Mouse (Mus musculus): ENCODE data around the gene Plin3.

The Plin3 gene

DNA sequence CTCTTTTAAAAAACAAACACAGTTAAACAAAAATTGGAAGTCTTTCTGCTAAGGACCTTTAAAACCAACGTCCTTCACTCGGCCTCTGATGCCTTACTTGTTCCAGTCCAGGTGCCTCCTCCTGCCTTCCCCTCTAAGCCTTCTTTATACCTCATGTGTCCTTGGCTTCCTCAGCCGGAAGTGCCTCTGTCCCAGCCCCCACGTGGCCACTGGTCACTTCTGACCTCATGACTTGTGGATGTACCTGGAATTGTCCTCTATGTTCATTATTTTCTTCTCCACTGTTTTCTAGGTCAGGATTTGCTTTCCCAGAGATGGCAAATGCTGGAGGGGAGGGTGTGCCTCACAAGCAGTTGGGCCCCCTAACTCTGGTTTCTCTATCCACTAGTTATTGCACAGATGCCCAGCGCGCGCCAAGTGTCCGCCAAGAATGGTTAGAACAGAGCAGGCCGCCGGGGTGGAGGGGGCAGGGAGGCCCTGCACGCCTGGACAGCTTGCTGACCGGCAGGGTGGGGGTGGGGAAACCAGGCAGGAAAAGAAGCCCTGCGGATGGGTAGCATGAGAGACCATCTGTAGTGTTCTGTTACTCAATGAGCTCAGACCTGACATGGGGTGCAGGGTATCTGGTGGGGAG is 9.8 kb upstream of the Plin3 start:
- in situ Hi-C loops (cut with MboI, MseI), result loop anchor here (25.0 kb wide), 1 partner anchor 960 kb away; no protein-coding TSS in a partner anchor

DNA sequence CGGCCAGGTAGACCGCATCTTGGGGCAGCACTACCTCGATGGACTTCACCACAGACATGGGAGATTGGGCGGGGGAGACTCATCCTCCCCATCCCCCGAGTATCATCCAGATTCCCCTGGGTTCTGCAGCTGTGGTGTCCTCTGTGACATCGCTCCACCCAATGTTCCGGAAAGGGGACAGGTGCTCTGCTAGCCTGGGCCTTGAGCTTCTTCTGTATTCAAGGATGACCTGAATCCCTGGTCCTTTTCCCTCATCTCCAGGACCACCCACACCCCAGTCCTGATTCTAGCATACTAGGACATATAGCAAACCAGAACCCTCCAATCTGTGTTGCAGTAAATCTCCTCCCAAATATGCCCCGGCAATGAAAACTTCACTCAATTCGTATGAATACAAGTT is 7.5 kb upstream of the Plin3 start, which contains the start of gene Arrdc5:
TSS of gene Arrdc5 (minus strand) at position 101 of the 400 bp plus-strand sequence.
- in situ Hi-C loops (cut with MboI, MseI), result loop anchor here (25.0 kb wide), 1 partner anchor 962 kb away; no protein-coding TSS in a partner anchor

DNA sequence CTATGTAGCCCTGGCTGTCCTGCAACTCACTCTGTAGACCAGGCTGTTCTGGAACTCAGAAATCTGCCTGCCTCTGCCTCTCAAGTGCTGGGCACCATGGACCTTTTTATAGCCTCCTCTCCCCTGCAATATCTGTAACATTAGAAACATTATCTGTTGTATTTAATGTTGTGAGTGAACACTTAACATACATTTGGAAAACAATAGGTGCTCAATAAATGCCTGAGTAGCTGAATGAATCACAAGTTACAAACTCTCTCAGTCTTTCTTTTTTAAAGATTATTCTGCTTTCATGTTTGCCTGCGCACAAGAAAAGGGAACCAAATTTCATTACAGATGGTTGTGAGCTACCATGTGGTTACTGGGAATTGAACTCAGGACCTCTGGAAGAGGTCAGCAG is 5.6 kb upstream of the Plin3 start:
- in situ Hi-C loops (cut with MboI, MseI), result no loop called here

DNA sequence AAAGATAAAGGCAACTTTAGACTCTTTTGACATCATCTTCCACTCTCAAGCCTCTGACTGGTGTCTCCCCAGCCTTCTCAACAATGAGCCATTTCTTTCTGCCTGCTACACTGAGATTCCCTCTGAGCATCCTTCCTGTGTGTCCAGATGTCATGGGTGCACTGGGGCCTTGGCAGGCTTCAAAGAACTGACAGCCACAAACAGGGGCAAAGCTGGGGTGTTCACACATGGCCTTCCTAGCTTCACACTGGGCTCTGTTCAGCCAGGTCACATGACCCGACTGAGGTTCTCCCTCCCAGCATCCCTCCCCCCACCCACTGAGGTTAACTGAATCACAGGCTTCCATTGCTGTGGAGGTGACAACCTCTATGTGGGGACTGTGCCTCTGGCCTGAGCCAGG is 3.5 kb upstream of the Plin3 start:
- in situ Hi-C loops (cut with MboI, MseI), result no loop called here

DNA sequence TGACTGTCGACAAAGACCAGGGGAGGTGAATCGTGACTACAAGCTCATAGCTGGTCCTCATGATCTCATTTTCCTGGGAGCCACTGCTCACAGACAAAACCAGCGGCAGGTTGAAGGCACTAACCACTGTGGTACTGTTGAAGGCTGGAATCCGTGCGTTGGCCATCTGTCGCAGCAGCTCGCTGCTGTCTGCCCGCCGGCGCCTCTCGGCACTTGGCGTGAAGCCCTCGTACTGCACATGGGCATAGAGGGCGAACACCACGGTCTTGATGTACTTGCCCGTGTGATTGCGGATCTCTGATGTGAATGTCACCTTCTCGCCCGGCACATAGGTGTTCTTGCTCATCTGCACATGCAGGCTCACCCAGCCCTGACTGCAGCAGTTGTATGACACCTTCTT is 1.6 kb upstream of the Plin3 start:
- in situ Hi-C loops (cut with MboI, MseI), result no loop called here

DNA sequence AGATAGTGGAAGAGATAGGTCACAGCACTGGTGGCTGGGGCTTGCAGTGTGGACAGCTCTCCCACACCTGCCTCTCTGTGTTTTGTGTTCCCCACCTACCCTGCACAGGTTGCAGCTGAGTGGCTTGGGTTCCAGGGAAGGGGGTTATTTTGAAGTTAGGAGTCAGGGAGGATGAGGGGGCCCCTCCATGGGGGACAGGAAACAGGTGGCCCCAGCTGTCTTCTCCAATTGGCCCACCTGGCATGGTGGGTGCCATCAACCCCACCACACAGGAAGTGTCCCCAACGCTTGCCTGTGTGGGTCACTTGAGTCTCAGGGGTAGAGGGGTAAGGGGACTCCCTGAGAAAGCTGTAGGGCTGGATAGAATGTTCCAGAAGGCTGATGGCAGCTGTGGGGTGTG is 618 bp upstream of the Plin3 start:
- in situ Hi-C loops (cut with MboI, MseI), result no loop called here

DNA sequence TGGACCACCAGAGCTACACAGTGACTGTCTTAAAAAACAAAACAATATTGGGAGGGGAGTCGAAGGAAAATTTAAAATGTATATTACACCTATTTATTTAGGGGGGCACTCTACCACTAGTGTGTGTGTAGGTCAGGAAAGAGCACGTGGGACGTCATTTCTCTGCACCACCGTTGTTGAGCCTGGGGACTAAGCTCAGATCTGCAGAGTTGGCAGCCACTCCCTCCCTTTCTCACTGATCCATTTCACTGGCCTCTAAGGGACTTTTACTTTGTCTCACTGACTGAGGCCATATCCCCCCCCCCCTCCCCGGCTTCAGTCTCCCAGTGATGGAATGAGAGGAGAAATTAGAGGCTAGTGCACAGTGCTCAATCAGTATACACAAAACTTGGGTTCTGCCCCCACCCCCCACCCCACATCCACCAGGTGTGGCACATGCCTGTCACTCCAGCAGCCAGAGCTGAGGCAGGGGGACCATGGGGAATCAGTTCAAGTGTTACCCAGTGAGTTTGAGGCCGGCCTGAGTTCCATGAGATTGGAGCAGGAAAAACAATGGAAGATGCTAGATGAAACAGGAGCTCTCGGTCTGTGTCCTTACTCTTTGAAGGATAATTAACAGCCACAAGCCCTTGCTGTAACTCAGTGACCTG is 722 bp downstream of the Plin3 start:
- in situ Hi-C loops (cut with MboI, MseI), result no loop called here

DNA sequence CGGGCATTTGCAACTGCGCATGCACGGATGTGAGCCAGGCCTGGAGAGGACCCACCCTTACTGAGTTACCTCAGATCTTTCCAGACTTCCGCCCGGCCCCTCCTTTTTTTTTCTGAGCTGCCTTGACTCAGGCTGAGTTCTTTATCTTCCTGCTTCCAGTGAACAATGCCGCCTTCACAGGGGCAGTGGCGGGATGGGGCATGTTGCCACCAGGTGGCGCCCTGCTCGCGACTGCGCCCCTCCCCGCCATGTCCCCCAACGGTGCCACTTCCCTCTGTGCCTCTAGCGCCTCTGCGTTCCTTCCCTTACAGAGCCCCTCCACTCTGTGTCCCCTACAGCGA is 1.5 kb downstream of the Plin3 start:
- in situ Hi-C loops (cut with MboI, MseI), result no loop called here

DNA sequence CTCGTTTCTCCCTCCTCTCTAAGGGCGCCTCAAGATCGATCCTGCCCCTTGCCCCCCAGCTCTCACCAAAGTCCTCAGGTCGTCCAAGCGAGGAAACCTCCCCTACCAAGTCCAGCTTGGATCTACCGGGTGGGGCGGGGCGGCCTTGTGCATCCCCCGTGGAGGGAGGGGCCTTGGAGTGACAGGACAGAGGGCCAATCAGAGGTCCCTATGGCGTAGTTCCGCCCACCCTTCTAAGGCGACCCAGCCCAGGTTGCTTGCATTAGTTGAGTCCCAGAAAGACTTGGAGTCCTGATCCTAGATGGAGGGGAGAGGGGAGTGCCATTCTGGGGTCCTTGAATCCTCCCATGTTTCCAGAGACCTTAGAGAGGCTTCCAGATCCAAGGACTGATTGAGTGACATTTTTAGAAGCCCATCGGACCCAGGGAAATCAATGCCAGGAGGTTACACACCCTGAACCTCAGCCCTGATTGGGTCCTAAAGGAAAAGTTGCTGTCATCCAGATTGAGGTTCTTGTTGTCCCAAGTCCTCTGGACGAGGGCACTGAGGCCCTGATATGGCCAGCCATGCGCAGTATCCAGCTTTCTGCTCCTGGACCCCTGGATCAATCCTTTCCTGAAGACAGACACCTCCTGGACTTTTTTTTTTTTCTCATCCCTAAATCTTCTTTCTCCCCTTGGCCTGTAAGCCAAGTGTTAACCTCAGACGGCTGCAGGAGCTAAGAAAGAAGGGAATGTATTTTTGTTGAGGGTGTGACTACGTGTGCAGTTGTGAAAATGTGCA is 2.1 kb downstream of the Plin3 start:
- in situ Hi-C loops (cut with MboI, MseI), result no loop called here

DNA sequence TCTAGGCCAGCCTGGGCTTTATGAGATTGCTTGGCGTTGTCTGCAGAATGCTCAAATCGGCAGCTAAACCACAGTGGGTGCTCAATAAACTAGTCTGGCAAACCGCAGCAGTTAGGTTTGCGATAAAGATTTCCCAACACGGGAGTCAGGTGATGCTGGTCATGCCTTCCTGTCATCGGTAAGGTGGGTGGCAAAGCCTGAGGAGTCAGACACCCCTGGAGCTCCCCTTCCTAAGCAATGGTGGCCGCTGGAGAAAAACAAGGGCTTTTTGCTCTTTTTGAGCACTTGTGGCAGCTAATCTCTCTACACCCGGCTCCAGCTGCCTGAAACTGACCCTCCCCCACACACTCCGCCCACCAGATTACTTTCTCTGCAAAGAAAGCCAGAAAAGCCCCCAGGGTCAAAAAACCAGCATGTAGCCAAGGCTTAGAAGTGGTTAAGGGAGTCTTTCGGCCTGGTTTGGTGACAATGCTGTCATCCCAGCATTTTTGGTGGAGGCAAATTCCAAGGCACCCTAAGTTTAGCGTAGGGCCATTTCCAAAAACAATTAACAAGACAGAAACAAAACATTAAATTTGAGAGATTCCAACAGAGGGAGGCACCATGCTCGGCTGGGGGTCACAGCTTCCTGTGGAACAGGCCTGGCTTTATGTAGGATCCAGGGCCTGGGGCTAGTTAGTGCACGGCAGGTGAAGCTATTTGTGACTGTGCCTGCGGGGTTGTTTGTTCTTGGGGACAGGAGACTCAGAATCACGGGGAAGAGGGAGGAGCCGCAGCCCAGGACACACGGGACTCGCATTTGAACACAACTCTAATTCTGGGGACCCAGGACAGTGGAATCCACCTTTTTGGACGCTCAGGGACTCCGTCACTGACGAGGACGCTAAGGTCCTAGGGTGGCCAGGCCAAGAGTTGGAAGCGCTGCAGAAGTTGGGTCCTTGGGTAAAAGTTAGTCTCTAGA is 3.0 kb downstream of the Plin3 start:
- in situ Hi-C loops (cut with MboI, MseI), result no loop called here

DNA sequence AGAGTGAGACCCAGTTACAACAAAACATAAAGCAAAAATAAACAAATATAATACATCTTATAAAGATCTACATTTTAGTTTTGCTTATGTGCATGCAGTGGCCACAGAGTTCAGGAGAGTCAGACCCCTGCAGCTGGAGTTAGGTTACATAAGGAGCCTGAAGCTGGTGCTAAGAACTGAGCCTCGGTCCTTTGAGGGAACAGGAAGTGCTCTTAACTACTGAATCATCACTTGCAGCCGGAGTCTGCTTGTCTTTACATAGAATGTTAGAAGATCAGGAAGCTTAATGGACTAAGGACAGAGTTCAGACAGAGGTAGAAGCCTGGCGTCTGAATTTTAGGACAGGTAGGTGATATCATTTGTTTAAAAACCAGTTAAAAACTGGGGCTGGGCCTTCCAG is 3.8 kb downstream of the Plin3 start:
- in situ Hi-C loops (cut with MboI, MseI), result no loop called here

DNA sequence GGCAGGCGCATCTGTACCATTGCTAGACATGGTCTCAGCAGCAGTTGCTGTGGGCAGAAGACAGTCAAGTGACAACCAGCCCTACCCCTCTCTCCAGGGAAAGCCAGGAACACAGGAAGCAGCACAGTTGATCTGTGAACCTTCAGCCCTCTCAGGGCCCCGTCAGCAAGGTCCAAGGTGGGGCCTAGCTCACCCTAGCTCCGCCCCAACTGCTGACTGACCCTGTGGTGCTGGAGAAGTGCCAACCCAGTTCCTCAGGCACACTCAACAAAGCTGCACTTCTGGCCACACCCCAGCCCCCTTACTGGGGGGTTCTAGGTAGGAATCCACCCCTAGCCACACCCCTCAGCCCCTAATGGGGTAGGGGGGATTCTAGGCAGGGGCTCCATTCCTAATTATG is 4.8 kb downstream of the Plin3 start:
- in situ Hi-C loops (cut with MboI, MseI), result no loop called here

DNA sequence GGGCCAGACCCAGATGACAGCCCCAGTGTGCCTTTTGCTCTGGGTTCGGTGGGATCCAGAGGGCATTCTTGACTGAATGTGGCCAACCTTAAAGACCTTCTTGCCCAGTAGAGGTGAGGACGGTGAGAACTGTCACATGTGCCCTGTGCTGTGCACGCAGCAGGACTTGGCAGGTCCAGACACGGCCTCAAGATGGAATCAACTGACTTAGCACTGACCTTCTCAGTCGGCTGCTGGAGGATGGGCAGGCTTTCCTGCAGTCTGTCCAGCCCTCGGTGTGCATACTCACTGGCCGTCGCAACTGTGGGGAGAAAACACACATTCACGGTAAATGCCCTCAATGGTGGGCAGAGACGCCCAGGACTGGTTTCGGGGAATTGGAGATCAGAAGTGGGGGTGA is 6.7 kb downstream of the Plin3 start:
- in situ Hi-C loops (cut with MboI, MseI), result no loop called here

DNA sequence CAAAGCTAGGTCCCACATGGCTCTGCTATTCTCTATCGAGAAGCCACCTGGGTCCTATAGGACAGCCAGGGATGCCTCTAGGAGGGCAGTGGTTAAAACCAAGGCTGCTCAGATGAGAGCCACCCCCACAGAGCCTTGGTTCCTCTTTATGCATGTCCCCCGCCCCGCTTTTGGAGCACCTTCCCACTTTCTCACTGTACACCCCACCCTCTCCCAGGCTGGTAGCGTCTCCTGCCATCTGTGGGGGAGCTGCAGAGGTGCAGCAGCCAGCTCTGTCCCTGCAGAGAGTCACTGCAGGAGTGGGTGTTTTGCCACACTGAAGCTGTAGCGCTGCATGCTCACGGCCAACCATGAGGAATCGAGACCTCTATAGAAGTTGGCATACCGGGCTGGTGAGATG is 9.4 kb downstream of the Plin3 start:
- in situ Hi-C loops (cut with MboI, MseI), result no loop called here

DNA sequence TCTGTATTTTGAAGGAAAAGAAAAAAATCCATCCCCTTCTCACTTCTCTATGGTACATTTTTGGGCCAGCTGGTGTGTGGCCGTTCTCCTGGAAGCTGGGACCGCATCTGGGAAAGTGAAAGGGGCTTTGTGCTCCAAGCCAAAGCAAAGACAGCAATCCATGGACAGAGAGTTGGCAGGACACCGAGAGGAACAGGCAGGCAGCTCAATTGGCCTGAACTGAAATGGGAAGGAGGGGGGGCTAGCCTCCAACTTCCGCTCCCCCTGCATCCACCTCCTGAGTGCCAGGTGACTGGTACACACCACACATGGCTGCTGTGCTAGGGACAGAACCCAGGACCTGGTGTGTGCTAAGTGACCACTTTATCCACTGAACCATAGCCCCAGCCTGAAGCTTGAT is 9.9 kb downstream of the Plin3 start:
- in situ Hi-C loops (cut with MboI, MseI), result no loop called here

DNA sequence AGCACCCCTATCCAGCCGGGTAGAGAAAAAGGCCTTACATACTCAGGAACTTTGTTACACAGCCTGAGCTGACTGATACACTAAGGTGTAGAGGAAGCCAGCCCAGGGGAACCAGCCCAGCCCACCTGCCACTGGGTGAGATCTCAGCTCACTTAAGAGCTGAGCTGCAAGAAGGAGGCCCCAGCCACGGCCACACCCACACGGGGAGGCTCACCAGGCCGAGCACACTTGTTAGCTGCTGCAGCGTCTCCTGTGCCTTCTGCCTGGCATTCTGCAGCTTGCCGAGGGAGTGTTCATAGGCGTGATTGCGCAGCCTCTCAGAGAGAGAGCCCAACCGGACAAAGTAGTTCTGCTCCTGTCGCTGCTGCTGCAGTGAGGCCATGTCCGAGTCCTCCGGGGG is 11.5 kb downstream of the Plin3 start:
- in situ Hi-C loops (cut with MboI, MseI), result no loop called here

DNA sequence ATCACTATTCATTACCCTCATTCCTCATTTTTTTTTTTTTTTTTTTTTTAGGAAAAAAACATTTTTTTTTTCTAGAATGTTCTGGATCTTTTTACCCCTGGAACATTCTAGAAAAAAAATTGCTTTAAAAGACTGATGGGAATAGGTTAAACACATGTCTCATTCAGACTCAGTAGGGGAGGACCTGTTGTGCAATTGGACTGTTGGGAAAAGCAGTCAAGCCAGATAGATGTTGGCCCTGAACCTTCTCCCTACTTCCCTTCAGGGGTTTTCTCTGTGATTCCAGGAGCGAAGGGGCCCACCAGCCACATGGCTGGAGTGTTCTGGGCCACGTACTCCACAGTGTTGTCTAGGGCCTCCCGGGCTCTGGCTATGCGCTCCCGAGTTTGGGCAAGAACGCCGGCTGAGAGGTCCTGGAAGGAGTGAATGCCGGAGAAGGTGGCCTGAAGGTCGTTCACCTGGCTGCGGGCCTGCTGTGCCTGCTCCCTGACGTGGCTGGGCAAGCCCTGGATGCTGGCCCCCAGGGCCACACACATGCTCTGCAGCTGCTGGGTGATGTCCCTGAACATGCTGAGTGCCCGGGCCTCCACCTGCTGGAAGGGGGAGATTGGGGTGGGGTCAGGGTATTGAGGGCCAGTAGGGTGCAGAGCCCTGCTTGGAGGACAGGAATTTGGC is 13.1 kb downstream of the Plin3 start:
- in situ Hi-C loops (cut with MboI, MseI), result no loop called here

DNA sequence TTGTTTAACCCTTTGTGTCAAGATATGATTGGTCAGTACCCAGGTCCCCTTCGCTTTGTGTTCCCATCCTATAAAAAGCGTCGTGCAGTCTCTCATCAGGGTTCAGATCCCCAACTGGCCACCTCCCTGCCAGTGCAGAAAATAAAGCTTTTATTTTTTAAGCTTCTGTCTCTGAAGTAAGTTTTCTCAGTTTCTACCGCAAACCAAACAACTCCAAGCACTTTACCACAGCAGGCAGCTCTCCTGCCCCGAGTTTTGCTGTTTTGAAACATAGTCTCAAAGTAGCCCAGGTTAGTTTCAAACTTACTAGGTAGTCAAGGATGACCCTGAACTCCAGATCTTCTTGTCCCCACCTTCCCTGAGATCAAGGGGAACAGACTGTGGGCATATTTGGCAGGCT is 14.3 kb downstream of the Plin3 start:
- in situ Hi-C loops (cut with MboI, MseI), result no loop called here

DNA sequence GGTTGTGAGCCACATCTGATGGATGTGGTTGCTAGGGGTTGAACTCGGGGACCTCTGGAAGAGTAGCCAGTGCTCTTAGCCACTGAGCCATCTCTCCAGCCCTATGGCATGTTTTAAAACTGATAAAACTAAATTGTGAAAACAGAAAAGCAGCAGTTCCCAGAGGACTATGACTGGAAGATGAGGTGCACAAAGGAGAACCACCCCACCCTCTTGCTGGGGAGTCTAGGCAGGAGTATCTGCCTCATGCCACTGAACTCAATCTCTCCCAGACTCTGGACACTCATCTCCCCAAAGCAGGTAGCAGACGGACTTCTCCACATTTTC is 15.1 kb downstream of the Plin3 start:
- in situ Hi-C loops (cut with MboI, MseI), result no loop called here

DNA sequence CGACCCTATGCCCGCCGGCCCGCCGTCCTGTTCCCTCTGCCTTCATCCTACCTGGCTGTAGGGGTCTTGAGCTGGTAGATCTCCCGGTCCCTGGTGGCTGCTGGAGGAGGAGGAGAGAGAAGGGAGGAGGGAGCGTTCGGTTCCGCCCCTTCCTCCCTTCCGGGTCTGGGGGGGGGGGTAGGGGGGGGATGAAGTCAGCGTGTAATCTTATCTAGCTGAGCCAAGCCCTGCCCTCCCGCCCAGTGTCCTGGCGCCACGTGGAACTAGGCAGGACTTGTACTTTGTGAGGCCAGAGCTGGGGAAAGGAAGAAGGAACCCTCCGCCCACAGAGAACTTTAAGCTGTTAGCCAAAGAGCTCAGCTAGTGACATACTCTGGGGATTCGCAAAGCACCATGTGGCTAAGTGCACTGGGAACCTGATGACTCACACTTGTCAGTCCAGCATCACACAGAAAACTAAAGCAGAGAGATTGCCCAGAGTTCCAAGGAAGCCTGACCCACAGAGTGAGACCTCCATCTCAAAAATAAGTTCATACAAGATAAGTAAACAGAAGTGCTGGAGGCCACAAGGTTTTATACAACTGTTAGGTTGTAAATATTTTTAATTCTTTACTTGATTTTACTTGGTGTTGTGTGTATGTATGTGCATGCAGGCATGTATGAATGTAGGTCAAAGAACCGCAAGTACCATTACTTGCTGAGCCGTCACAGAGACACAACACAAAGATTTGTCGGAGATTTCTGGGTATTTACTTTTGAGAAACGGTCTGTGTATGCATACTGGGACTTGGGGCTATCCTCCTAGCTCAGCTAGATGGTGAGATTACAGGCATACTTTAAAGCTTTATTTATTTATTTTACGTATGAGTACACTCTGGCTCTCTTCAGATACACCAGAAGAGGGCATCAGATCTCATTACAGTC is 15.8 kb downstream of the Plin3 start, which contains the start of gene Ticam1:
TSS of gene Ticam1 (minus strand) at position 144 of the 924 bp plus-strand sequence.
- in situ Hi-C loops (cut with MboI, MseI), result no loop called here
